Mouse (Mus musculus): ENCODE data around the gene Mta2.

Gene Mta2

DNA sequence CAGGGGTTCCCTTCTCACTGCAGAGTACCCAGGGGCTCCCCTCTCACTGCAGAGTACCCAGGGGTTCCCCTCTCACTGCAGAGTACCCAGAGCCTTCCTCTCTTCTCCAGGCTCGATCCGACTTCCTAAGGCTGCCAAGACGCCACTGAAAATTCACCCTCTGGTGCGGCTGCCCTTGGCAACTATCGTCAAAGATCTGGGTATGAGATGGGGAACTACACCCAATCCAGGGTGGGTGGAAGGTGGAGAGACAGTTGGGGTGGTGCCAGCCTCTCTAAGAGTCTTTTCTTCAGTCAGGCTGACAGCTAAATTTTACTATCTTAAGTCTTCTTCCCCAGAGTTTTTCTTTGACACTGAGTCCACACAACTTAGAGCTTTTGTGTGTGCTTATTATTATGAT is 8.5 kb downstream of the Mta2 start:
- no peak overlapping the region for H3K4me3 ChIP-seq (replicated peaks; ENCODE audit: low read length)
- H3K4me1 ChIP-seq (replicated peaks; ENCODE audit: low read depth, low read length) = peaks cover 38% of the 10 kb centered on the region
- no peaks in the 10 kb centered on the region for H3K9me3 ChIP-seq (ENCODE audit: low read length)
- TF ChIP-seq NANOG (IDR thresholded peaks at IDR 0.05; ENCODE audit: borderline replicate concordance, low read length) (no peak), CTCF (conservative IDR thresholded peaks at IDR 0.05; ENCODE audit: low read length) (no peak), POU5F1 (IDR thresholded peaks at IDR 0.05; ENCODE audit: borderline replicate concordance, low read length) (no peak)
- H3K36me3 ChIP-seq (ENCODE audit: insufficient read depth, low read length) = peaks cover 82% of the 10 kb centered on the region
- no peaks in the 10 kb centered on the region for H3K27me3 ChIP-seq (ENCODE audit: insufficient read depth, low read length)

- no peak for TF ChIP-seq CTCF (conservative IDR thresholded peaks at IDR 0.05; ENCODE audit: low read length)
- no peak for TF ChIP-seq POU5F1 (IDR thresholded peaks at IDR 0.05; ENCODE audit: borderline replicate concordance, low read length)
- no peak for TF ChIP-seq NANOG (IDR thresholded peaks at IDR 0.05; ENCODE audit: borderline replicate concordance, low read length)
- H3K4me3 ChIP-seq (replicated peaks; ENCODE audit: low read length) = no peak overlapping the region
- H3K9me3 ChIP-seq (ENCODE audit: low read length) = no peaks in the 10 kb centered on the region
- no peaks in the 10 kb centered on the region for H3K27me3 ChIP-seq (ENCODE audit: insufficient read depth, low read length)
- peaks cover 42% of the 10 kb centered on the region for H3K4me1 ChIP-seq (replicated peaks; ENCODE audit: low read depth, low read length)
- H3K36me3 ChIP-seq (ENCODE audit: insufficient read depth, low read length) = peaks cover 82% of the 10 kb centered on the region
These were observed 10.6 kb downstream of the Mta2 start for GRCm38 (mm10) chr19:8952241-8952640.

DNA sequence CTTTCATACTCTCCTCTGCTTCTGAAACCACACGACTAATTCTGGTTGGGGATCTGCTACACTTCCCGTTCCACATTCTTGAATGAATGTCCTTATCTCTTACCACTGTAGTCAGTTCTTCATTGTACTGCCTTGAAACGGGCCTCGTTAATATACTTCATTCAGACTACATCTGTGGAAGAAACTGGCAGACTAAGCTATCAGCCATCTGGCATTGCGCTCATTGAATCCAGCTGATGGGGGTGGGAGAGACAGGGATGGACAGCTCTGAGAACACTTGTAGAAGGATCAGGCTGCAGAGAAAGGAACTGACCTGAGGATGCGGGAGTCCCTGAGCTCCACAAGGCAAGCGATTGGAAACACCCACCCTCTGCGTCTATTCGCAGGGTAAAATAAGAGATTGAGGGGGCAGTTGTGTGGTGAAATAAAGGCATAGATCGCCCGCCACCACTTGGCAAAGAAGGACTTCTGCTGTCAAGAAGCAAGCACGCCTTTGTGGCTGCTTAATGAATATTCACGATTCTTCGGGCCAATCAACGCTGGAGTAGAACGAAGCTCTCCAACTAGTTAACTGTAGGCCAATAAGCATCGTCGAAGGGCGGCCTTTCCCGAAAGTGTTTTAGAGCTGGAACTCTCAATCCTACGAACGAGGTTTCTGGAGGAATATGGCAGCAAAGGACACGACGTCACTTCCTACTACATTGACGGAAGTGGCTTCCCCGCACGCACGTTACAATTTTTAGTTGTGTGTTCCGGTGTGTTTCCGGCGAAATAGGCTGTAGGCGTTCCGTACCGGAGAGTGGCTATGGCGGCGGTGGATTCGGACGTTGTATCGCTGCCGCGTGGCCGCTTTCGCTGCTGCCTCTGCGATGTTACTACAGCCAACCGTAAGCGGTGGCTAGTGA is 11.7 kb downstream of the Mta2 start, which contains the start of gene Tut1:
Gene Tut1, plus strand, starts transcription at position 713 of the 905 bp plus-strand sequence.
- TF ChIP-seq CTCF (conservative IDR thresholded peaks at IDR 0.05; ENCODE audit: low read length) (no peak), NANOG (IDR thresholded peaks at IDR 0.05; ENCODE audit: borderline replicate concordance, low read length) (no peak), POU5F1 (IDR thresholded peaks at IDR 0.05; ENCODE audit: borderline replicate concordance, low read length) (no peak)
- peaks cover 82% of the 10 kb centered on the region for H3K36me3 ChIP-seq (ENCODE audit: insufficient read depth, low read length)
- H3K4me3 ChIP-seq (replicated peaks; ENCODE audit: low read length) = peak within 1 kb of the TSS; percentile 98
- no peaks in the 10 kb centered on the region for H3K9me3 ChIP-seq (ENCODE audit: low read length)
- H3K27me3 ChIP-seq (ENCODE audit: insufficient read depth, low read length) = no peaks in the 10 kb centered on the region
- peaks cover 42% of the 10 kb centered on the region for H3K4me1 ChIP-seq (replicated peaks; ENCODE audit: low read depth, low read length)

GRCm38 (mm10) chr19:8954171-8954570 is 12.5 kb downstream of the Mta2 start:
- Histone ChIP-seq H3K4me1 (replicated peaks; ENCODE audit: low read depth, low read length) (peaks cover 38% of the 10 kb centered on the region), H3K9me3 (ENCODE audit: low read length) (no peaks in the 10 kb centered on the region), H3K4me3 (replicated peaks; ENCODE audit: low read length) (peak overlapping the region; percentile 98), H3K27me3 (ENCODE audit: insufficient read depth, low read length) (no peaks in the 10 kb centered on the region), H3K36me3 (ENCODE audit: insufficient read depth, low read length) (peaks cover 82% of the 10 kb centered on the region)
- TF ChIP-seq CTCF (conservative IDR thresholded peaks at IDR 0.05; ENCODE audit: low read length) (no peak), POU5F1 (IDR thresholded peaks at IDR 0.05; ENCODE audit: borderline replicate concordance, low read length) (no peak), NANOG (IDR thresholded peaks at IDR 0.05; ENCODE audit: borderline replicate concordance, low read length) (no peak)

DNA sequence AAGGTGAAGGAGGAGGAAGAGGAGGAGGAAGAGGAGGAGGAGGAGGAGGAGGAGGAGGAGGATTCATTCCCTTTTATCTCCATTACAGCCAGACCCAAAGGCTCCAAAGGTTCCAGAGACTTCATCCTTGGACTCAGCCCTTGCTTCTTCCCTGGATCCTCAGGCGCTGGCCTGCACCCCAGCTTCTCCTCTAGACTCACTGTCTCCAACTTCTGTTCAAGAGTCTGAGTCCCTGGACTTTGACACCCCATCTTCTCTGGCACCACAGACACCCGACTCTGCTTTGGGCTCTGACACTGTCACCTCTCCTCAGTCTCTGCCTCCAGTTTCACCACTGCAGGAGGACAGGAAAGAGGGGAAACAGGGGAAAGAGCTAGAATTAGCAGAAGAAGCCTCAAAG is 20.6 kb downstream of the Mta2 start:
- H3K27me3 ChIP-seq (ENCODE audit: insufficient read depth, low read length) = no peaks in the 10 kb centered on the region
- peaks cover 22% of the 10 kb centered on the region for H3K4me1 ChIP-seq (replicated peaks; ENCODE audit: low read depth, low read length)
- no peak for TF ChIP-seq NANOG (IDR thresholded peaks at IDR 0.05; ENCODE audit: borderline replicate concordance, low read length)
- peaks cover 91% of the 10 kb centered on the region for H3K36me3 ChIP-seq (ENCODE audit: insufficient read depth, low read length)
- no peak overlapping the region for H3K4me3 ChIP-seq (replicated peaks; ENCODE audit: low read length)
- H3K9me3 ChIP-seq (ENCODE audit: low read length) = no peaks in the 10 kb centered on the region

GRCm38 (mm10) chr19:8965075-8965474 is 23.4 kb downstream of the Mta2 start:
- H3K9me3 ChIP-seq (ENCODE audit: low read length) = no peaks in the 10 kb centered on the region
- H3K36me3 ChIP-seq (ENCODE audit: insufficient read depth, low read length) = peaks cover 91% of the 10 kb centered on the region
- peak overlapping the region; percentile 83; the same call in 1 of the 2 replicates for H3K4me3 ChIP-seq (replicated peaks; ENCODE audit: low read length)
- H3K4me1 ChIP-seq (replicated peaks; ENCODE audit: low read depth, low read length) = peaks cover 38% of the 10 kb centered on the region
- H3K27me3 ChIP-seq (ENCODE audit: insufficient read depth, low read length) = no peaks in the 10 kb centered on the region
- no peak for TF ChIP-seq POU5F1 (IDR thresholded peaks at IDR 0.05; ENCODE audit: borderline replicate concordance, low read length)
- no peak for TF ChIP-seq CTCF (conservative IDR thresholded peaks at IDR 0.05; ENCODE audit: low read length)
- no peak for TF ChIP-seq NANOG (IDR thresholded peaks at IDR 0.05; ENCODE audit: borderline replicate concordance, low read length)

- Histone ChIP-seq H3K9me3 (ENCODE audit: low read length) (no peaks in the 10 kb centered on the region), H3K4me1 (replicated peaks; ENCODE audit: low read depth, low read length) (peaks cover 45% of the 10 kb centered on the region), H3K4me3 (replicated peaks; ENCODE audit: low read length) (peak overlapping the region; percentile 83), H3K36me3 (ENCODE audit: insufficient read depth, low read length) (peaks cover 91% of the 10 kb centered on the region), H3K27me3 (ENCODE audit: insufficient read depth, low read length) (no peaks in the 10 kb centered on the region)
- no peak for TF ChIP-seq POU5F1 (IDR thresholded peaks at IDR 0.05; ENCODE audit: borderline replicate concordance, low read length)
- no peak for TF ChIP-seq CTCF (conservative IDR thresholded peaks at IDR 0.05; ENCODE audit: low read length)
- no peak for TF ChIP-seq NANOG (IDR thresholded peaks at IDR 0.05; ENCODE audit: borderline replicate concordance, low read length)
These were observed 24.1 kb downstream of the Mta2 start for GRCm38 (mm10) chr19:8965771-8966170.

DNA sequence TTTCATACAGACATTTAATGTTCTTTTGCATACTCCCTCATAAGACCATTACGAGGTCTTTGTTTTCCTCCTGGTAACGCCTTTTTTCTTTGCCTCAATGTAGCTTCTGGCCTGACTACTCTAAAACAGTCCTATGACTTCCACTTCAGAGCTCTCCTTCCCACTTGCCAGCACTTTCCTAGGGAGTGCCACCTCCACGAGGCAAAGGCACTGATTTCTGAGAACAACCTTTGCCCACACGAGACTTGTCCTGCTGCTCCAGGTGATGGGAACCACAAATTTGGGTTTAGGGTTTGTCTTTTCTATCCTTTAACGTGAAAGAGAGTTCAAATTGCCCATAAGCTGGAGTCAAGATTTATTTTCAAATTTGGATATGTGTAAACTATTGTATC is 24.5 kb downstream of the Mta2 start:
- Histone ChIP-seq H3K9me3 (ENCODE audit: low read length) (no peaks in the 10 kb centered on the region), H3K4me3 (replicated peaks; ENCODE audit: low read length) (peak overlapping the region; percentile 83), H3K4me1 (replicated peaks; ENCODE audit: low read depth, low read length) (peaks cover 49% of the 10 kb centered on the region), H3K27me3 (ENCODE audit: insufficient read depth, low read length) (no peaks in the 10 kb centered on the region), H3K36me3 (ENCODE audit: insufficient read depth, low read length) (peaks cover 91% of the 10 kb centered on the region)
- TF ChIP-seq NANOG (IDR thresholded peaks at IDR 0.05; ENCODE audit: borderline replicate concordance, low read length) (no peak), CTCF (conservative IDR thresholded peaks at IDR 0.05; ENCODE audit: low read length) (no peak), POU5F1 (IDR thresholded peaks at IDR 0.05; ENCODE audit: borderline replicate concordance, low read length) (no peak)

All from E14TG2a.4 (cell line).